Mouse (Mus musculus): ENCODE data around the gene Rest.

GRCm38 (mm10) chr5:77285685-77286084 lies 20.4 kb downstream of the Rest start:
- no peak for TF ChIP-seq POLR2A (IDR thresholded peaks at IDR 0.05; ENCODE audit: borderline replicate concordance, control insufficient read depth, low read depth, low read length)
- no peak for TF ChIP-seq CTCF (IDR thresholded peaks at IDR 0.05; ENCODE audit: control insufficient read depth, insufficient read depth, low read length)
